Mouse (Mus musculus) E14TG2a.4 (cell line): ENCODE measurements around the gene Astn1.

Experiments used
- H3K27me3 ChIP-seq: 2 replicates; pipeline ENCODE4 v1.6.1; 2014; ENCODE audit warnings: low read length, control low read depth; ENCODE audit not compliant: insufficient read depth
- H3K36me3 ChIP-seq: 2 replicates; pipeline ENCODE4 v1.6.1; 2014; ENCODE audit warnings: low read length, control low read depth; ENCODE audit not compliant: insufficient read depth
- H3K4me1 ChIP-seq: replicated peaks from 2 replicates; pipeline ENCODE4 v1.6.1; 2014; ENCODE audit warnings: low read depth, low read length, control low read depth
- H3K4me3 ChIP-seq: replicated peaks from 2 replicates; pipeline ENCODE4 v1.5.1; 2014; ENCODE audit warnings: mild to moderate bottlenecking, low read length
- H3K9me3 ChIP-seq: 2 replicates; pipeline ENCODE4 v1.6.1; 2014; ENCODE audit warnings: low read length, control low read depth
- CTCF ChIP-seq: conservative IDR thresholded peaks from 2 replicates; pipeline ENCODE4 v1.5.1; 2014; ENCODE audit warnings: low read length
- NANOG ChIP-seq: IDR thresholded peaks from 2 replicates; pipeline ENCODE4 v1.6.1; 2014; ENCODE audit warnings: borderline replicate concordance, low read length, mixed read lengths
- POU5F1 ChIP-seq: IDR thresholded peaks from 2 replicates; pipeline ENCODE4 v1.6.1; 2014; ENCODE audit warnings: low read length, borderline replicate concordance

Gene Astn1

GRCm38 (mm10) chr1:158641306-158641705 is 279.2 kb downstream of the Astn1 start:
- H3K9me3 ChIP-seq: no peaks in the 10 kb centered on the region

GRCm38 (mm10) chr1:158642247-158642646 is 280.2 kb downstream of the Astn1 start:
- Histone ChIP-seq H3K27me3 (no peaks in the 10 kb centered on the region), H3K4me1 (no peaks in the 10 kb centered on the region), H3K36me3 (no peaks in the 10 kb centered on the region), H3K9me3 (no peaks in the 10 kb centered on the region), H3K4me3 (no peak overlapping the region)
- TF ChIP-seq CTCF: no peak
- no peak for TF ChIP-seq POU5F1
- no peak for TF ChIP-seq NANOG

More at GRCm38 (mm10) chr1:158641306-158641705, 279.2 kb downstream of the Astn1 start:
- Histone ChIP-seq H3K27me3 (no peaks in the 10 kb centered on the region), H3K4me1 (no peaks in the 10 kb centered on the region), H3K4me3 (no peak overlapping the region), H3K36me3 (no peaks in the 10 kb centered on the region)
- TF ChIP-seq CTCF: no peak
- TF ChIP-seq NANOG: no peak
- no peak for TF ChIP-seq POU5F1

GRCm38 (mm10) chr1:158652799-158653198 is 290.7 kb downstream of the Astn1 start:
- Histone ChIP-seq H3K36me3 (no peaks in the 10 kb centered on the region), H3K4me1 (no peaks in the 10 kb centered on the region), H3K9me3 (no peaks in the 10 kb centered on the region), H3K27me3 (no peaks in the 10 kb centered on the region), H3K4me3 (no peak overlapping the region)
- TF ChIP-seq CTCF (no peak), POU5F1 (no peak), NANOG (no peak)

GRCm38 (mm10) chr1:158653808-158654520 is 291.9 kb downstream of the Astn1 start:
- Histone ChIP-seq H3K27me3 (no peaks in the 10 kb centered on the region), H3K4me1 (no peaks in the 10 kb centered on the region), H3K9me3 (no peaks in the 10 kb centered on the region), H3K36me3 (no peaks in the 10 kb centered on the region), H3K4me3 (no peak overlapping the region)
- TF ChIP-seq CTCF: peak; percentile 41
- TF ChIP-seq NANOG: no peak

- TF ChIP-seq POU5F1 (no peak), NANOG (no peak), CTCF (no peak)
- Histone ChIP-seq H3K4me3 (no peak overlapping the region), H3K4me1 (no peaks in the 10 kb centered on the region), H3K36me3 (no peaks in the 10 kb centered on the region), H3K27me3 (no peaks in the 10 kb centered on the region), H3K9me3 (no peaks in the 10 kb centered on the region)
Measured at GRCm38 (mm10) chr1:158654571-158655205, 292.6 kb downstream of the Astn1 start.

GRCm38 (mm10) chr1:158656986-158657385 is 294.9 kb downstream of the Astn1 start:
- Histone ChIP-seq H3K36me3 (no peaks in the 10 kb centered on the region), H3K4me3 (no peak overlapping the region), H3K9me3 (no peaks in the 10 kb centered on the region), H3K27me3 (no peaks in the 10 kb centered on the region), H3K4me1 (no peaks in the 10 kb centered on the region)
- TF ChIP-seq POU5F1: no peak
- TF ChIP-seq NANOG: no peak
- TF ChIP-seq CTCF: no peak

- Histone ChIP-seq H3K9me3 (no peaks in the 10 kb centered on the region), H3K4me1 (no peaks in the 10 kb centered on the region), H3K27me3 (no peaks in the 10 kb centered on the region), H3K4me3 (no peak overlapping the region), H3K36me3 (no peaks in the 10 kb centered on the region)
- TF ChIP-seq POU5F1: no peak
- TF ChIP-seq NANOG: no peak
- TF ChIP-seq CTCF: no peak
Measured at GRCm38 (mm10) chr1:158666001-158666400, 303.9 kb downstream of the Astn1 start.

- Histone ChIP-seq H3K9me3 (no peaks in the 10 kb centered on the region), H3K4me1 (no peaks in the 10 kb centered on the region), H3K36me3 (no peaks in the 10 kb centered on the region), H3K27me3 (no peaks in the 10 kb centered on the region), H3K4me3 (no peak overlapping the region)
- TF ChIP-seq CTCF (peak; percentile 47), NANOG (no peak), POU5F1 (no peak)
Measured at GRCm38 (mm10) chr1:158669971-158670592, 308.0 kb downstream of the Astn1 start.
